Mouse (Mus musculus) kidney, postnatal 0 days (tissue): Measurements from ENCODE around the gene Fam166b. TPM values are rescaled to one million over a fixed set of nuclear protein-coding genes. Genes with fewer than 3 reads are reported as not detected.

ENCODE experiments used
- ATAC-seq: fragments of 200-750 bp; cut with Nextera tagmentation; replicated peaks from 2 replicates; pipeline ENCODE4 v1.8.0; 2017; ENCODE audit warnings: low read depth, moderate number of reproducible peaks, moderate TSS enrichment, moderate library complexity; ENCODE audit not compliant: low FRiP score
- DNase-seq: peaks from one replicate; pipeline ENCODE4 v3.0.0-alpha.2; 2016; ENCODE audit warnings: low spot score
- H3K27ac ChIP-seq: fragments of 300-500 bp; sonication (generic); 2 replicates; pipeline ENCODE4 v1.5.1; 2014; ENCODE audit warnings: mild to moderate bottlenecking
- H3K27me3 ChIP-seq: fragments of 300-500 bp; sonication (generic); 2 replicates; pipeline ENCODE4 v1.6.1; 2014; ENCODE audit warnings: low read length, mixed read lengths; ENCODE audit not compliant: insufficient read depth
- H3K36me3 ChIP-seq: fragments of 300-500 bp; sonication (generic); 2 replicates; pipeline ENCODE4 v1.6.1; 2014; ENCODE audit warnings: low read length, mixed read lengths; ENCODE audit not compliant: insufficient read depth
- H3K4me1 ChIP-seq: fragments of 300-500 bp; sonication (generic); replicated peaks from 2 replicates; pipeline ENCODE4 v1.6.1; 2014; ENCODE audit warnings: antibody characterized with exemption, low read length, mixed read lengths; ENCODE audit not compliant: insufficient read depth
- H3K4me2 ChIP-seq: fragments of 300-500 bp; sonication (generic); 2 replicates; pipeline ENCODE4 v1.6.1; 2014; ENCODE audit warnings: mild to moderate bottlenecking, low read length, moderate library complexity, mixed read lengths
- H3K4me3 ChIP-seq: fragments of 300-500 bp; sonication (generic); replicated peaks from 2 replicates; pipeline ENCODE4 v1.5.1; 2014; ENCODE audit warnings: low read depth, low read length
- H3K9ac ChIP-seq: fragments of 300-500 bp; sonication (generic); 2 replicates; pipeline ENCODE4 v1.6.1; 2014; ENCODE audit warnings: low read depth, low read length
- H3K9me3 ChIP-seq: fragments of 300-500 bp; sonication (generic); replicated peaks from 2 replicates; pipeline ENCODE4 v1.6.1; 2016; ENCODE audit warnings: low read length, inconsistent platforms, mixed read lengths
- CTCF ChIP-seq: IDR thresholded peaks from 2 replicates; pipeline ENCODE4 v1.5.1; 2016; ENCODE audit warnings: antibody characterized with exemption, low read depth, mild to moderate bottlenecking, moderate library complexity
- WGBS: fragments of 180-500 bp; shearing (Covaris S2); extraction: QIAGEN DNeasy Blood & Tissue Kit; methylation state at CpG from one replicate; pipeline ENCODE4 v1.1.7; 2014; 5-methylcytosine and 5-hydroxymethylcytosine counted together
- polyA plus RNA-seq: library from polyadenylated mRNA; unstranded; fragments of >200 nt; fragmentation: Nextera tagmentation; extraction: Ambion mirVana; gene quantifications from 2 replicates; pipeline ENCODE4 v1.2.1, GENCODE M21; 2015

Gene Fam166b
- polyA plus RNA-seq, 1 experiment from 2014 or later, result 0.33 TPM

GRCm38 (mm10) chr4:43442044-43442443 is 13.1 kb upstream of the Fam166b start:
- Histone ChIP-seq H3K36me3 (peaks cover 16% of the 10 kb centered on the region), H3K9ac (peak overlapping the region; percentile 97), H3K27ac (peak overlapping the region; percentile 96), H3K27me3 (no peaks in the 10 kb centered on the region), H3K4me2 (peak overlapping the region; percentile 97), H3K4me3 (peak overlapping the region; percentile 79), H3K9me3 (no peaks in the 10 kb centered on the region), H3K4me1 (peaks cover 8% of the 10 kb centered on the region; the same call in 1 of the 2 replicates)
- peak; percentile 99 for TF ChIP-seq CTCF
- peak; percentile 94 for ATAC-seq
- peak; percentile 99 for DNase-seq
- WGBS, result under 1% methylated on average over 33 of the region's 33 CpGs

- WGBS, result 31% methylated on average over 4 of the region's 4 CpGs
- no peaks in the 10 kb centered on the region for H3K27me3 ChIP-seq
- TF ChIP-seq CTCF, result no peak
Measured at GRCm38 (mm10) chr4:43441639-43442038, 12.7 kb upstream of the Fam166b start, which contains the start of gene Tesk1. Tesk1 (plus strand) TSS chr4:43441939.

GRCm38 (mm10) chr4:43432832-43433231 is 3.9 kb upstream of the Fam166b start:
- Histone ChIP-seq H3K4me1 (no peaks in the 10 kb centered on the region; the same call in 1 of the 2 replicates), H3K4me2 (no peak overlapping the region), H3K36me3 (no peaks in the 10 kb centered on the region), H3K9me3 (no peaks in the 10 kb centered on the region), H3K27me3 (no peaks in the 10 kb centered on the region), H3K4me3 (no peak overlapping the region), H3K27ac (no peak overlapping the region), H3K9ac (no peak overlapping the region)
- DNase-seq, result no peak
- ATAC-seq, result no peak
- WGBS, result 82% methylated on average over 1 of the region's 1 CpGs
- TF ChIP-seq CTCF, result no peak

More at GRCm38 (mm10) chr4:43441639-43442038, 12.7 kb upstream of the Fam166b start, which contains the start of gene Tesk1:
- Histone ChIP-seq H3K9ac (peak within 1 kb of the TSS; percentile 97), H3K4me1 (peaks cover 8% of the 10 kb centered on the region; the same call in 1 of the 2 replicates), H3K4me3 (peak within 1 kb of the TSS; percentile 79), H3K36me3 (peaks cover 12% of the 10 kb centered on the region), H3K9me3 (no peaks in the 10 kb centered on the region), H3K4me2 (peak within 1 kb of the TSS; percentile 97), H3K27ac (peak within 1 kb of the TSS; percentile 96)
- DNase-seq (no peak), ATAC-seq (no peak)

- Histone ChIP-seq H3K27ac (no peak overlapping the region), H3K4me1 (no peaks in the 10 kb centered on the region; the same call in 1 of the 2 replicates), H3K9ac (no peak overlapping the region), H3K36me3 (peaks cover 1% of the 10 kb centered on the region; the same call in 1 of the 2 replicates), H3K4me2 (no peak overlapping the region), H3K4me3 (no peak overlapping the region), H3K27me3 (no peaks in the 10 kb centered on the region), H3K9me3 (no peaks in the 10 kb centered on the region)
- peak; percentile 95 for TF ChIP-seq CTCF
- WGBS, result 1% methylated on average over 4 of the region's 4 CpGs
- DNase-seq, result peak; percentile 97
- 0 out of 2 replicates have a peak, but pooled peaks have one; percentile 35 for ATAC-seq
Measured at GRCm38 (mm10) chr4:43431690-43432089, 2.8 kb upstream of the Fam166b start.

- H3K36me3 ChIP-seq, result peaks cover 23% of the 10 kb centered on the region
- no peaks in the 10 kb centered on the region for H3K9me3 ChIP-seq
- WGBS, result 40% methylated on average over 16 of the region's 16 CpGs
- no peak for TF ChIP-seq CTCF
- peak overlapping the region; percentile 32; the same call in 1 of the 2 replicates for H3K4me2 ChIP-seq
- ATAC-seq (peak; percentile 35; the same call in 1 of the 2 replicates), DNase-seq (no peak)
- H3K9ac ChIP-seq, result peak overlapping the region; percentile 1; the same call in 1 of the 2 replicates
- no peak overlapping the region for H3K27ac ChIP-seq
- no peaks in the 10 kb centered on the region; the same call in 1 of the 2 replicates for H3K4me1 ChIP-seq
- H3K27me3 ChIP-seq, result no peaks in the 10 kb centered on the region
- H3K4me3 ChIP-seq, result no peak overlapping the region
Measured at GRCm38 (mm10) chr4:43428180-43428861, 613 bp downstream of the Fam166b start.

GRCm38 (mm10) chr4:43427501-43428179 is 1.3 kb downstream of the Fam166b start:
- no peak overlapping the region for H3K4me2 ChIP-seq
- no peak overlapping the region for H3K4me3 ChIP-seq
- DNase-seq, result no peak
- 39% methylated on average over 23 of the region's 23 CpGs for WGBS
- no peak for ATAC-seq
- H3K27ac ChIP-seq, result no peak overlapping the region
- H3K27me3 ChIP-seq, result no peaks in the 10 kb centered on the region
- H3K9ac ChIP-seq, result no peak overlapping the region
- H3K4me1 ChIP-seq, result no peaks in the 10 kb centered on the region; the same call in 1 of the 2 replicates
- TF ChIP-seq CTCF, result no peak
- no peaks in the 10 kb centered on the region for H3K9me3 ChIP-seq
- peaks cover 28% of the 10 kb centered on the region for H3K36me3 ChIP-seq
